Mouse (Mus musculus): ENCODE measurements around the gene Zbp1. TPM values are rescaled to one million over a fixed set of nuclear protein-coding genes. Genes with fewer than 3 reads are reported as not detected.
A peak's percentile ranks its signal among the peaks of the same experiment; 100 is the strongest.

The Zbp1 gene
- polyA plus RNA-seq, 1 experiment from 2014 or later, result 14.0 TPM

- Histone ChIP-seq H3K9me3 (ENCODE audit: control insufficient read depth) (no peaks in the 10 kb centered on the region), H3K4me3 (ENCODE audit: low read depth, low read length) (no peak overlapping the region), H3K27ac (ENCODE audit: low read depth, low read length) (peak overlapping the region; percentile 76), H3K9ac (ENCODE audit: low read depth, low read length) (0 out of 2 replicates have a peak overlapping the region, but pooled peaks have one; percentile 17), H3K4me1 (replicated peaks; ENCODE audit: control insufficient read depth, insufficient read depth, low read length) (peaks cover 28% of the 10 kb centered on the region), H3K4me2 (replicated peaks; ENCODE audit: low read depth) (no peak overlapping the region), H3K27me3 (replicated peaks; ENCODE audit: control insufficient read depth, insufficient read depth, low read length) (no peaks in the 10 kb centered on the region), H3K36me3 (ENCODE audit: control insufficient read depth, insufficient read depth) (no peaks in the 10 kb centered on the region)
- TF ChIP-seq CTCF (IDR thresholded peaks at IDR 0.05; ENCODE audit: low read depth), result no peak
- ATAC-seq, result peak; percentile 71
- 35% methylated on average over 11 of the region's 11 CpGs for WGBS
Measured at GRCm38 (mm10) chr2:173263636-173264330, 45.1 kb upstream of the Zbp1 start.

GRCm38 (mm10) chr2:173261497-173261896 is 42.8 kb upstream of the Zbp1 start:
- Histone ChIP-seq H3K4me3 (ENCODE audit: low read depth, low read length) (no peak overlapping the region), H3K4me2 (replicated peaks; ENCODE audit: low read depth) (no peak overlapping the region), H3K27ac (ENCODE audit: low read depth, low read length) (peak overlapping the region; percentile 28; the same call in 1 of the 2 replicates), H3K36me3 (ENCODE audit: control insufficient read depth, insufficient read depth) (no peaks in the 10 kb centered on the region), H3K4me1 (replicated peaks; ENCODE audit: control insufficient read depth, insufficient read depth, low read length) (peaks cover 26% of the 10 kb centered on the region), H3K9ac (ENCODE audit: low read depth, low read length) (0 out of 2 replicates have a peak overlapping the region, but pooled peaks have one; percentile 26), H3K9me3 (ENCODE audit: control insufficient read depth) (no peaks in the 10 kb centered on the region), H3K27me3 (replicated peaks; ENCODE audit: control insufficient read depth, insufficient read depth, low read length) (no peaks in the 10 kb centered on the region)
- TF ChIP-seq CTCF (IDR thresholded peaks at IDR 0.05; ENCODE audit: low read depth), result no peak
- ATAC-seq, result no peak
- WGBS, result 32% methylated on average over 10 of the region's 10 CpGs

GRCm38 (mm10) chr2:173258459-173259091 is 39.9 kb upstream of the Zbp1 start:
- no peak overlapping the region for H3K9ac ChIP-seq (ENCODE audit: low read depth, low read length)
- WGBS, result 36% methylated on average over 9 of the region's 9 CpGs

GRCm38 (mm10) chr2:173257610-173258009 is 38.9 kb upstream of the Zbp1 start:
- Histone ChIP-seq H3K4me1 (replicated peaks; ENCODE audit: control insufficient read depth, insufficient read depth, low read length) (peaks cover 14% of the 10 kb centered on the region), H3K27me3 (replicated peaks; ENCODE audit: control insufficient read depth, insufficient read depth, low read length) (no peaks in the 10 kb centered on the region), H3K4me2 (replicated peaks; ENCODE audit: low read depth) (no peak overlapping the region; the same call in 1 of the 2 replicates), H3K36me3 (ENCODE audit: control insufficient read depth, insufficient read depth) (no peaks in the 10 kb centered on the region), H3K4me3 (ENCODE audit: low read depth, low read length) (no peak overlapping the region), H3K9me3 (ENCODE audit: control insufficient read depth) (no peaks in the 10 kb centered on the region), H3K27ac (ENCODE audit: low read depth, low read length) (peak overlapping the region; percentile 11; the same call in 1 of the 2 replicates), H3K9ac (ENCODE audit: low read depth, low read length) (no peak overlapping the region)
- 56% methylated on average over 7 of the region's 7 CpGs for WGBS
- ATAC-seq, result no peak
- no peak for TF ChIP-seq CTCF (IDR thresholded peaks at IDR 0.05; ENCODE audit: low read depth)

More at GRCm38 (mm10) chr2:173258459-173259091, 39.9 kb upstream of the Zbp1 start:
- peaks cover 12% of the 10 kb centered on the region for H3K4me1 ChIP-seq (replicated peaks; ENCODE audit: control insufficient read depth, insufficient read depth, low read length)
- H3K27ac ChIP-seq (ENCODE audit: low read depth, low read length), result no peak overlapping the region
- no peak for TF ChIP-seq CTCF (IDR thresholded peaks at IDR 0.05; ENCODE audit: low read depth)
- H3K9me3 ChIP-seq (ENCODE audit: control insufficient read depth), result no peaks in the 10 kb centered on the region
- H3K36me3 ChIP-seq (ENCODE audit: control insufficient read depth, insufficient read depth), result no peaks in the 10 kb centered on the region
- no peaks in the 10 kb centered on the region for H3K27me3 ChIP-seq (replicated peaks; ENCODE audit: control insufficient read depth, insufficient read depth, low read length)
- H3K4me3 ChIP-seq (ENCODE audit: low read depth, low read length), result no peak overlapping the region
- no peak overlapping the region for H3K4me2 ChIP-seq (replicated peaks; ENCODE audit: low read depth)
- ATAC-seq, result no peak

- ATAC-seq, result no peak
- H3K4me2 ChIP-seq (replicated peaks; ENCODE audit: low read depth), result no peak overlapping the region
- H3K27ac ChIP-seq (ENCODE audit: low read depth, low read length), result no peak overlapping the region
Measured at GRCm38 (mm10) chr2:173256552-173256949, 37.8 kb upstream of the Zbp1 start.

GRCm38 (mm10) chr2:173255810-173256551 is 37.3 kb upstream of the Zbp1 start:
- WGBS, result 23% methylated on average over 7 of the region's 7 CpGs

More at GRCm38 (mm10) chr2:173256552-173256949, 37.8 kb upstream of the Zbp1 start:
- 0 out of 2 replicates have a peak overlapping the region, but pooled peaks have one; percentile 7 for H3K9ac ChIP-seq (ENCODE audit: low read depth, low read length)
- TF ChIP-seq CTCF (IDR thresholded peaks at IDR 0.05; ENCODE audit: low read depth), result no peak
- peaks cover 15% of the 10 kb centered on the region for H3K4me1 ChIP-seq (replicated peaks; ENCODE audit: control insufficient read depth, insufficient read depth, low read length)
- no peaks in the 10 kb centered on the region for H3K27me3 ChIP-seq (replicated peaks; ENCODE audit: control insufficient read depth, insufficient read depth, low read length)
- no peak overlapping the region for H3K4me3 ChIP-seq (ENCODE audit: low read depth, low read length)
- no peaks in the 10 kb centered on the region for H3K36me3 ChIP-seq (ENCODE audit: control insufficient read depth, insufficient read depth)
- WGBS, result 54% methylated on average over 4 of the region's 4 CpGs
- no peaks in the 10 kb centered on the region for H3K9me3 ChIP-seq (ENCODE audit: control insufficient read depth)

More at GRCm38 (mm10) chr2:173255810-173256551, 37.3 kb upstream of the Zbp1 start:
- Histone ChIP-seq H3K9ac (ENCODE audit: low read depth, low read length) (no peak overlapping the region), H3K27me3 (replicated peaks; ENCODE audit: control insufficient read depth, insufficient read depth, low read length) (no peaks in the 10 kb centered on the region), H3K4me1 (replicated peaks; ENCODE audit: control insufficient read depth, insufficient read depth, low read length) (peaks cover 13% of the 10 kb centered on the region), H3K27ac (ENCODE audit: low read depth, low read length) (peak overlapping the region; percentile 41; the same call in 1 of the 2 replicates), H3K9me3 (ENCODE audit: control insufficient read depth) (no peaks in the 10 kb centered on the region), H3K36me3 (ENCODE audit: control insufficient read depth, insufficient read depth) (no peaks in the 10 kb centered on the region), H3K4me3 (ENCODE audit: low read depth, low read length) (no peak overlapping the region), H3K4me2 (replicated peaks; ENCODE audit: low read depth) (0 out of 2 replicates have a peak overlapping the region, but pooled peaks have one; percentile 24)
- TF ChIP-seq CTCF (IDR thresholded peaks at IDR 0.05; ENCODE audit: low read depth), result no peak
- ATAC-seq, result peak; percentile 73

All from intestine, postnatal 0 days (tissue).